Mouse (Mus musculus): ENCODE measurements around the gene Arl6ip4.

The Arl6ip4 gene

DNA sequence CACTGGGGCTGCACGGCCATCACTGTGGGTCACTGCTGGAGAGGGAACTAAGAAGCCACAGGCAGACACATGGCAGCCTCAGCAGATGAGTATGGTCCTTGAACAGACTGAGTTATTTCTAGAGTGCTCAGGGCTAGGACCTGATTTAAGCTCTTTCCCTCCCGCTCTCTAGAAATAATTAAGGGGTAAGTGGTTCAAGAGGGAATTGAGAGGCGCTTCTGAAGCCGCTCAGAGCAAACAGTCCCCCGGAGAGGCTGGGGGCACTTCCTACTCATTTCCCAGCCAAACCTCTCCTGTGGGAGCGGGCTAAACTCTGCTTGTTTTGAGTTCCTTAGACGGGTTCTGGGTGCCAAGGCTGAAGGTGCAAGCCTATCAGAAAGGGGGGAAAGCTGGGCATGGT, 35.0 kb downstream of the Arl6ip4 start:
- no peak for DNase-seq (ENCODE audit: low read depth, low spot score)

DNA sequence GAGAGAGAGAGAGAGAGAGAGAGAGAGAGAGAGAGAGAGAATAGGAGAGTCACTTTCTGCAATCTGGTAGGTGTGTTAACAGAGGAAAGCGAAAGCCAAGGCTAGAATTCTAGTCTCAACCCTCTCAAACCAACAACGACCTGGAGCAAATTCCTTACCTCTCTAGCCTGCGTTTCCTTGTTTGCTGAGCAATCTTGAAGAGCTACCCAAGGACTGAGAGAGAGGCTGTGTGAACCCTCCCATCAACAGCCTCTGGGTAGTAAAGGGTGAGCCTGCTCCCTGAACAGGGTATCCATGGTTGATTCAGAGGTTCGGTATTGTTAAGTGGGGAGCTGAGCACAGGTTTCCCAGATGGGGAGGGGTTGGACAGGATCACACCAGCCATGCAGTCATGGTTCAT, 36.8 kb downstream of the Arl6ip4 start:
- no peak for DNase-seq (ENCODE audit: low read depth, low spot score)

DNA sequence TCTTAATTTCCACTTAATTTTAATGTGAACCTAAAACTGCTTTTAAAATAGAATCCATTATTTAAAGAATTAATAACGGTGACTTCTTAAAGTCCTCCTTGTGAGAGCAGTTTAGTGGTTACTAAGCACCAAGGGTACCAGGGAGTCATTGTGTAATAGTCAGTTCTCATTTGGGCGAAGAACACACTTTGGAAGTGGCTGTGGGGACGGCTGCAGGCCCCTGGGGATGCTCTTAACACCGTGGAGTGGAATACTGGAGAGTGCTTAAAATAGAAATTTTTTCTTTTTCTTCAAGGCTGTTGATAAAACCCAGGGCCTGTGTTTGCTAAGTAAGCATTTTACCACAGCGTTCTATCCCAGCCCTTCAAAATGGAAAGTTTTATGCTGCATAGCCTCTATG, 40.1 kb downstream of the Arl6ip4 start:
- DNase-seq (ENCODE audit: low read depth, low spot score), result no peak

DNA sequence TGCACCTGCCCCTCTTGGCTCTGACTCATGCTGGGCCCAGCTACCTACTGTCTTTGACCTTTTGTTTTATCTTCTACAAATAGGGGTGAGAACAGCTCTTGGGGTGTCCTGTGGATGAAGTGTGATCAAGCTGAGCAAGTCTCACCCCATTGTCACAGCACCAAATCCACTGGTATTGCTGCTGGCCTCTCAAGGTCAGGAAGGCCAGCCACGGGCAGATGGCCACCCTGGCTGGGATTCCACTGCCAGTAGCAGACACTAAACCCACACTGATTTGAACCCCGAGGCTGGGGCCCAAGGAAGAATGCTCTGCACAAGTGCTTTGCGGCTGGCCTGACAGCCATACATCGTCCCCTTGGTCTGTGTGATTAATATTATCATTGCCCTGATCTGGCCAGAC, 42.4 kb downstream of the Arl6ip4 start:
- no peak for DNase-seq (ENCODE audit: low read depth, low spot score)

DNA sequence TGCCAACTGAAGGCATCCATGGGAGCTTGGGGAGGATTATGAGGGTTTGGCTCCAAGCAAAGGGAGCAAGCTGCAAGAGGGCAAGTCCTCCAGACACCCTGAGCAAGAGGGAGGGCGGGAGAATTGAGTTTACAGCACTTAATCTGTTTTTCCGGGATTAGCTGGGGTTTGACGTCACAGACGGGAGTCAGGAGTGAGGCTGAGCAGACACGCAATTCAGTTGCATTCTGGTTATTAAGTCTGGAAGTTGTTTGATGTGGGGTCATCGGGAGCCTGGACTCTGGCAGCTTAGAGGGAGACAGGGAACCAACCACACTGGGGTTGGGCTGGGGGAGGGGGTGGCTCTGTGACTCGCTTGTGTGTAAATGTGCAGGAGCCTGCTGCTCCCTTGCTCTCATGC, 43.6 kb downstream of the Arl6ip4 start:
- peak; percentile 40 for DNase-seq (ENCODE audit: low read depth, low spot score)

DNA sequence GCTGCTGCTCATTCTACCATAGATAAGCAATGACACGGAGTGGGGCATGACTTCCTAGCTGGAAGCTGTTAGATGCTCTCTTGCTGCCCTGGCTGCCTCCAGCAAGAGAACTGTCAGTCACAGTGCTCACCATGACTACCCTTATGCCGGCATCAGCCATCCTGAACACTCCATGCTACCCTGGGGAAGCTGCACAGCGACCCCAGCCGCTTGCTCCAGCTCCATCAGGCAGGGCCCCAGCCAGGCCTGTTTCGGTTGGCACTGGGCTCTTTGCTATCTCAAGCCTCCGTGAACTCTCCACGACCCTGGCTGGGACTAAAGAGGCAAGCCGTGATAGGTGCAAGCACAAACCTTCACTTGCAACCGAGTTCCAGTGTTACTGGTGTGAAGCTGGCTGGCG, 45.9 kb downstream of the Arl6ip4 start:
- no peak for DNase-seq (ENCODE audit: low read depth, low spot score)

DNA sequence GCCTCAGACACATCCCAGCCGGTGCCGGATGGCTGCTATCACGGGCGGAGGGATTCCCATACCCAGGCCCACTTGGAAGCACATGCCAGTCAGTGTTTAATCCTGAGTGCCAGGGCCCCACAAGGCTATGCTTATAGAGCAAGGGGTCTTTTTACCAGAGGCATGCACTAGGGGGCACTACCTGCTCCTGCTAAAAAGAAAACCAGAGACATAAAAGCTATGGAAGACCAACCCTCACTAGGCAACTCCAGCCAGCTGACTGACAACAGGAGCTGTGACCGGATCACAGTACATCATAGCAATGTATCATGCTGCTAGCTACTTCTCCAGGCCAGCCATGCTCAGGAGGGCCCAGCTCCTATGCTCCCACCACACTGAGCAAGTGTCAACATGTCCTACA, 46.7 kb downstream of the Arl6ip4 start:
- peak; percentile 68 for DNase-seq (ENCODE audit: low read depth, low spot score)

DNA sequence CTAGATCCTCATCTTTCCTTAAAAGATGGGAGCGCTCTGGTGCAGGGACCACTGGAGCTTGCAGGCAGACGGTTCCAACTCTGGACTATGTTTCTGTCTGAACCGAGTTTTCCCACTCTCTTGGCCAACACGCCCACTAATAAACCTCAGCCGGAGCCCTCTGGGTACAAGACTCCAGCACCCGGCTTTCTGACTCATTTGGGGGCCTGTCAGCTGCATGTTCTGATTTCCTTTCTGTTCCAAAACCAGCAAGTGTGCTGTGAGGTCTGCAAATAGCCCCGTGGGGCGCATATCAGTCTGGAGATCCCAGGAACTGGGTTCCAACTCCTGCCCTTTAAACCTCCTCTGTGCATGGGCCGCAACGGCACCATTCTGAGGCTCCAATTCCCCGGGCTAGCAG, 47.6 kb downstream of the Arl6ip4 start:
- DNase-seq (ENCODE audit: low read depth, low spot score), result no peak

DNA sequence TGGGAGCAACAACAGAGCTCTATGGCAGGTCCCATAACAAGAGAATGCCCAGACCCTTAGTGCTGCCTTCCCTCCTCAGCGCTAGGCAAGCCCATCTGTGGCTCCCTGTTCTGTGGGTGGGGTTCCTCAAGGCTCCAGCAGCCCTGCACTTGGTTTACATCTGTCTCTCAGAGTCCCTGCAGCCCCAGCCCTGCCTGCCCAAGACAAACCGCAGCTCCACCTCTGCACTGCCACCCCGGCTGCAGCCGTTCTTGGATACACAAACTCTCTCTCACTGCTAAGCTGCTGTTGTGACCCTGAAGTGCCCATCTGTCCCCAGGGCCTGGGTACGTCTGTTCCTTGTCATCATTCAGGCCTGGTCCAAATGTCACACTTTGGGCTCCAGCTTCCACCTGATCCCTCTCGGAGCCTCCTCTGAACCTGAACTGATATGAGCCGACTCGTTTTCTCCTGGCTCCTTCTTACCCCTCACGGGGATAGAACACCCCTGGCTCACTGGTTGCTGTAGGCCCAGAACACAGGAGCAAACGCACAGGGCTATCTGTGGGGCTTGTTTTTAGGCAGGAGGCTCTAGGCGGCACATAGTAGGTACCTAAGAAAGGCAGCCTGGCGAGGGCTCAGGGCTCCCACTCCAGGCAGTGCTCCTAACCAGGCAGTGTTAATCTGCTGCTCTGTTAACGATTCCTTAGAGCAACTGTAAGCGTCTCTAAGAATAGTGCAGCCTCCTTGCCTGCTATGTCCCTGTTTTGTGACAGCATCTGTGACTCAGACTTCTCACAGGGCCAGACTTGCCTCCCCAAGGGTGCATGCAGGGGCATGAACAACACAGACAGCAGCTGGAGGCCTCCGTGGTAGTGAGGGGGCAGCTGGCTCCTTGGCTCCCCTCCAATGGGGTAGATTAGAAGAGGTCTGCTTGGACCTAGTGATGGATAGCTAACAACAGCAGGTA, 50.0 kb downstream of the Arl6ip4 start:
- no peak for DNase-seq (ENCODE audit: low read depth, low spot score)

DNA sequence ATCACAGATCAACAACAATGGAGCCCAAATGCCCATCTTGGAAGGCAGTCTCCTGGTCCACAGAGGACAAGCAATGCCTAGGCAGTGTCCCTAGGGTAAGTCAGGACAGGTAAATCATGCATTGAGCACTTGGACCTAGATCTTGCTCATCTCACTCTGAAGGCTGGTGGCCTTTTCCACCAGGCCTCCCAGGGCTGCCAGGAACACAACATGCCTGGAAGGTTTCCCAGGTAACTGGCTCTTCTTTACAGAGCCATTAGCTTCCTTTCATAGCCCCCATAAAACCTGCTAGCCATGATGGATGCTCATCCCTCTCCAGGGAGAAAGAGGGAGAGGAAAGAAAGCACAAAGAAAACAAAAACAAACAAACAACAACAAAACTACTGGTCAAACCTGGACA, 50.9 kb downstream of the Arl6ip4 start:
- DNase-seq (ENCODE audit: low read depth, low spot score), result no peak

DNA sequence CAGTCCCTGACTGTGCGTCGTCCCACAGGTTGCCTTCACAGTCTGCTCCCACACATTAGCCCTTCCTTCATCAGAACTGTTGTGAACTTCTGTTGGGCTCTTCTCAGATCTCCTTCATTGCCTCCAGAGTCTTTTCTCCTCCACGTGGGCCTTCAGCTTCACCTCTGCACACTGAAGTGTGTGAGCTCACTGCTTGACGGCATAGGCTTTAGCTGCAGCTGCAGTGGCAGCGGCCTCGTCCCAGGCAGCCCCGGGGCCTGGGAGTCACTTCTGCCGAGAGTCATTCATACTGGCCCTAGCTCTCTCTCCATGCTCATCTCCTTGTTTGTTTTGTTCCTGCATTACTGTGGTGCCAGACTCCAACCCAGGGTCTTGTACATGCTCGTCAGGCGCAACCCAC, 51.7 kb downstream of the Arl6ip4 start:
- DNase-seq (ENCODE audit: low read depth, low spot score), result no peak
